Mouse (Mus musculus) lung, adult 18-20 months (tissue): Measurements from ENCODE around the gene Bsx.

Experiments
- DNase-seq, 2 experiments: peaks; one replicate each; pipeline ENCODE4 v3.0.0; 2022; ENCODE audit warnings: mixed read lengths in 2 of 2

The Bsx gene

DNA sequence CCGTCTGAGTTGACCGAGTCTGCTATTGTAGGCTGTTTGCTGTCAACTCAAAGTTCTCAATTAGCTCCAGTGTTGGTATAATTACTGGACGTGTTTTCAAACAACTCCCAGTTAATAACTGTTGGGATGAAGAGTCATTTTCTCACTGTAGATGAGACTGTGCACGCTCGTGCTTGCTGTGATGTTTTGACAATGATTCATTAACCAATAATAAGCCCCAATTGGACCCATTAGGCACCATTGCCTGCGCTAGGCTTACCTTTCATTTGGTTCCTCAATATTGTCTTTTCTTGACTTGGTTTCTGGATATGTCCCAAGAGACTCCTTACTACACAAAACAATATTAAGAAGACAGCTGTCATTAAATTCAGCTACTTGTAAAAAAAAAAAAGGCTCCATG, 18.5 kb downstream of the Bsx start:
- DNase-seq, result no peak

DNA sequence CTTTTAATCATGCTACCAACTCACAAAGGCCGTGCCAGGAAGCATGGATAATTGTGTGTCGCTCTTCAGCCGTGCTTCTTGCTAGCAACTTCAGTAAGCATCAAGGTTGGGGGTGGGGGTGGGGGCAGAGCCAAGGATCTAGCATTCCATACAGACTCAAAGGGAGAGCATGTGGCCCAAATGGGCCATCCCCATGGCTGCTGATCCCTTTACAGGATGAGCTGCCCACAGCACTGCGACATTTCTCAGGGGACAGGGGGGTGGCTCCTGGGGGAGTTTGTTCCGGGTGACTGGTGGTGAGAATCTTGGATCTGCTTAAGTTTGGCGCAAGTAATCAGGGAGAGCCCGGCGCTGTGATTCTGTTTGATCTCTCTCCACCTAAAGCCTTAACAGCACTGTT, 33.5 kb downstream of the Bsx start:
- no peak for DNase-seq

DNA sequence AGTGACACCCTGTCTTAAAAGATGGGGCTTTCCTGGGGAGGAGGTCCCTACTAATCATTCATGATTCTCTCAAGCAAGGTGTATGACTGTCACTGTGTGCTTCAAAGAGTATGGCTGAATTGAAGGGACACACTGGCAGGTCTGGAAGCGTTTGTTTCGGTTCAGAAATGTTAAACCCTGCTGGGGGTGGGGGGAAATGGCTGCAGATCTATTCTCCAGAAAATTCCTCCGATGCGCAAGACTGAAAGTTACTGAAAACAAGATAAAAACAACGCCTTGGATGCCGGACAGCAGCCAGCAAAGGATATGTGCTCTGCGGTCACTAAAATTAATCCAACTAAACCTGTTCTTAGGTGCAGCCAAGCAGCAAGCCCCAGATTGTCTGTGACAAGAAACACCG, 34.5 kb downstream of the Bsx start:
- DNase-seq, result no peak

DNA sequence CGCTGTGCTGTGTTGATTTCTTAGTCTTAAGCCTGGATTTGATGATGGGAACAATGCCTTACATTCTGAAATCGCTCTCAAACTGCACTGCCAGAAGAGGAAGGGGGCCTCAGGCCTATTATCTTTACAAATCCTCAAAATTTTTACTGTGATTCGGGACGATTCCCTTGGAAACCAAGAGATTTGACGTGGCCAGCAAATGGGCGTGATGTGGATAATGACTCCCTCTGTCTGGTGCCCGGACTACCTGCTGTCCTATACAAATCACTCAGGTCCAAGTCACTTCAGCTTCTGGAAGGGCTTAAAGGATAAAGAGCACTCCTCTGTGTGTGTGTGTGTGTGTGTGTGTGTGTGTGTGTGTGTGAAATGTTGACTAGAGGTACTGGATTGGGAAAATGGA, 35.0 kb downstream of the Bsx start:
- no peak for DNase-seq

DNA sequence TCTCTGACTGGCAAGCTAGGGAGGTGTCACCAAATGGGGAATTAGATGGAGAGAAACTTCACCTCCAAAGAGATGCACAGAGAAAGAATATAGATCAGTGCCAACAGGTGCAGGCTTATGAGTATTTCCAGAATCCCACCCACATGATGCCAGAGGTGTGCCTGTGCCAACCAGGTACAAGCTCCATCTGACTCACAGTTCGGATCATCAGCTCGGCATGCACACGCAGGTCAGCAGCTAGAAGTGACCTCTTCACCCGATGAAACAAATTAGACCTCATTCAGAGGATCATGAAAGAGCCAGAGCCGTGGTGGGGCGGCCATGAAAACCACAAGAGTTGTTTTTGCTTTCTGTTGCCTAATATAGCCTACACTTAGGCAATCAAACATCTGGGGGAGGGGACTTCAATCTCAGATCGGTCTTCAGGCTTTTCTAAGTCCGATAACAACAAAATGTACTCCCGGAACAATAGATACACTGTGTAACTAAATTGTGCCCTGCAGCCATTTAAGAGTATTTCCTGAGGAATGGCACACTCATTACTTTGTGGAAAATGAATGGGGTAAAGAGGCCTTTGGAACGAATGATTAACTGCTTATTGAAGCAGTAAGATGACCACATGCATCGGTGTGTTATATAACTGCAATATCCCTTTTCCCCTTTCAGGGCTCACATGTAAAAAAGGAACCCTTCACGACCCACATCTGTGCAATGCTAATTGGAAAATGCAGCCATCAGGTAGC, 44.1 kb downstream of the Bsx start:
- DNase-seq, result no peak

DNA sequence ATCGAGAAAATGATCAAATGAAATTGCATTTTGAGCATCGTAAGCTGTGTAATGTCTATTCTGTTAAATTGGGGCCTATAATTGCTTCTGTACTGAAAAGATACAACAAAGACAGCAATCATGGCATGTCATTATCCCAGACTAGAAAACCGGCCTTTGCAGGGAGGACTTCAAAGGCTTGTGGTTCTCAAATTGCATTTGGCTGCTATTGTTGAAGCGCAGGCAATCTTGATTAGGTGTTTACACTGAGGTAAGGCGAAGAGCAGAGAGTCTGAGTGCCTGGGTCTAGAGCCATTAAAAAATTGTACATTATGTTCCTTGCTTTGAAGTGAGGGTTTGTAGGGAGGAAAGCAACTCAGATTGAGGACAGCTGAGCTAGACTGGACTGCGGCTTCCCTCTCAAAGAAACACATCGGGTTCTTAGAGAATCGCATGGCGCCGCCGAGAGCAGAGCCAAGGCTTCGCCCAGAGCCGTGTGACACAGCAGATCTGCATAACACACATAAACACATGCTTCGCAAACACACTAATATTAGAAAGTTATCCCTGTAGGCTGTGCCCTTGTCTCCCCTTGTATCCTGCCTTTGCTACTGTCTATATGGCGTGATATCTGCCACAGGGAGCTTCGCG, 53.5 kb downstream of the Bsx start:
- no peak for DNase-seq
